Mouse (Mus musculus): ENCODE measurements around the gene Fars2. TPM values are rescaled to one million over a fixed set of nuclear protein-coding genes. Genes with fewer than 3 reads are reported as not detected.
A peak's percentile ranks its signal among the peaks of the same experiment; 100 is the strongest.

Fars2 gene
- polyA plus RNA-seq, 1 experiment from 2014 or later = 32.2 TPM

GRCm38 (mm10) chr13:36264391-36264790, 147.2 kb downstream of the Fars2 start:
- H3K4me2 ChIP-seq (ENCODE audit: low read length) = no peak overlapping the region
- H3K9ac ChIP-seq (replicated peaks; ENCODE audit: low read depth, low read length) = no peak overlapping the region
- H3K27me3 ChIP-seq (replicated peaks; ENCODE audit: control insufficient read depth, insufficient read depth, low read length) = no peaks in the 10 kb centered on the region
- H3K4me3 ChIP-seq (replicated peaks; ENCODE audit: low read length) = no peak overlapping the region
- H3K36me3 ChIP-seq (ENCODE audit: control insufficient read depth, insufficient read depth) = no peaks in the 10 kb centered on the region
- H3K27ac ChIP-seq (ENCODE audit: low read length) = no peak overlapping the region
- 77% methylated on average over 5 of the region's 5 CpGs for WGBS
- H3K9me3 ChIP-seq (ENCODE audit: control insufficient read depth, low read length) = no peaks in the 10 kb centered on the region
- ATAC-seq = no peak
- H3K4me1 ChIP-seq (replicated peaks; ENCODE audit: control insufficient read depth, insufficient read depth, low read length) = peaks cover 19% of the 10 kb centered on the region

GRCm38 (mm10) chr13:36265342-36265744, 148.1 kb downstream of the Fars2 start:
- no peaks in the 10 kb centered on the region for H3K9me3 ChIP-seq (ENCODE audit: control insufficient read depth, low read length)
- H3K27ac ChIP-seq (ENCODE audit: low read length) = no peak overlapping the region
- no peak overlapping the region for H3K4me2 ChIP-seq (ENCODE audit: low read length)
- H3K9ac ChIP-seq (replicated peaks; ENCODE audit: low read depth, low read length) = no peak overlapping the region
- no peaks in the 10 kb centered on the region for H3K36me3 ChIP-seq (ENCODE audit: control insufficient read depth, insufficient read depth)
- H3K4me3 ChIP-seq (replicated peaks; ENCODE audit: low read length) = no peak overlapping the region
- 58% methylated on average over 3 of the region's 3 CpGs for WGBS
- H3K27me3 ChIP-seq (replicated peaks; ENCODE audit: control insufficient read depth, insufficient read depth, low read length) = no peaks in the 10 kb centered on the region
- ATAC-seq = peak; percentile 47
- peaks cover 19% of the 10 kb centered on the region for H3K4me1 ChIP-seq (replicated peaks; ENCODE audit: control insufficient read depth, insufficient read depth, low read length)

- ATAC-seq = no peak
- Histone ChIP-seq H3K4me3 (replicated peaks; ENCODE audit: low read length) (no peak overlapping the region), H3K4me1 (replicated peaks; ENCODE audit: control insufficient read depth, insufficient read depth, low read length) (peaks cover 19% of the 10 kb centered on the region), H3K9ac (replicated peaks; ENCODE audit: low read depth, low read length) (no peak overlapping the region), H3K9me3 (ENCODE audit: control insufficient read depth, low read length) (no peaks in the 10 kb centered on the region), H3K27ac (ENCODE audit: low read length) (no peak overlapping the region), H3K4me2 (ENCODE audit: low read length) (no peak overlapping the region), H3K27me3 (replicated peaks; ENCODE audit: control insufficient read depth, insufficient read depth, low read length) (no peaks in the 10 kb centered on the region), H3K36me3 (ENCODE audit: control insufficient read depth, insufficient read depth) (no peaks in the 10 kb centered on the region)
- whole genome bisulfite sequencing = 100% methylated on average over 1 of the region's 1 CpGs
Observed at GRCm38 (mm10) chr13:36267399-36267798, 150.2 kb downstream of the Fars2 start.

GRCm38 (mm10) chr13:36270867-36271266, 153.7 kb downstream of the Fars2 start:
- no peak for ATAC-seq
- Histone ChIP-seq H3K9ac (replicated peaks; ENCODE audit: low read depth, low read length) (no peak overlapping the region), H3K4me2 (ENCODE audit: low read length) (no peak overlapping the region), H3K9me3 (ENCODE audit: control insufficient read depth, low read length) (no peaks in the 10 kb centered on the region), H3K36me3 (ENCODE audit: control insufficient read depth, insufficient read depth) (no peaks in the 10 kb centered on the region), H3K27me3 (replicated peaks; ENCODE audit: control insufficient read depth, insufficient read depth, low read length) (no peaks in the 10 kb centered on the region), H3K4me1 (replicated peaks; ENCODE audit: control insufficient read depth, insufficient read depth, low read length) (no peaks in the 10 kb centered on the region), H3K27ac (ENCODE audit: low read length) (no peak overlapping the region), H3K4me3 (replicated peaks; ENCODE audit: low read length) (no peak overlapping the region)
- WGBS = 77% methylated on average over 1 of the region's 1 CpGs

- no peaks in the 10 kb centered on the region for H3K9me3 ChIP-seq (ENCODE audit: control insufficient read depth, low read length)
- no peaks in the 10 kb centered on the region for H3K4me1 ChIP-seq (replicated peaks; ENCODE audit: control insufficient read depth, insufficient read depth, low read length)
- no peaks in the 10 kb centered on the region for H3K36me3 ChIP-seq (ENCODE audit: control insufficient read depth, insufficient read depth)
- no peak overlapping the region for H3K4me3 ChIP-seq (replicated peaks; ENCODE audit: low read length)
- ATAC-seq = no peak
- H3K4me2 ChIP-seq (ENCODE audit: low read length) = no peak overlapping the region
- no peaks in the 10 kb centered on the region for H3K27me3 ChIP-seq (replicated peaks; ENCODE audit: control insufficient read depth, insufficient read depth, low read length)
- no peak overlapping the region for H3K27ac ChIP-seq (ENCODE audit: low read length)
- no peak overlapping the region for H3K9ac ChIP-seq (replicated peaks; ENCODE audit: low read depth, low read length)
- 55% methylated on average over 2 of the region's 2 CpGs for WGBS
Observed at GRCm38 (mm10) chr13:36273497-36273896, 156.3 kb downstream of the Fars2 start.

GRCm38 (mm10) chr13:36276194-36276593, 159.0 kb downstream of the Fars2 start:
- no peaks in the 10 kb centered on the region for H3K36me3 ChIP-seq (ENCODE audit: control insufficient read depth, insufficient read depth)
- no peaks in the 10 kb centered on the region for H3K27me3 ChIP-seq (replicated peaks; ENCODE audit: control insufficient read depth, insufficient read depth, low read length)
- no peak for ATAC-seq
- no peak overlapping the region for H3K4me2 ChIP-seq (ENCODE audit: low read length)
- H3K4me3 ChIP-seq (replicated peaks; ENCODE audit: low read length) = no peak overlapping the region
- H3K9me3 ChIP-seq (ENCODE audit: control insufficient read depth, low read length) = no peaks in the 10 kb centered on the region
- no peak overlapping the region for H3K27ac ChIP-seq (ENCODE audit: low read length)
- no peak overlapping the region for H3K9ac ChIP-seq (replicated peaks; ENCODE audit: low read depth, low read length)
- 85% methylated on average over 2 of the region's 2 CpGs for WGBS
- H3K4me1 ChIP-seq (replicated peaks; ENCODE audit: control insufficient read depth, insufficient read depth, low read length) = no peaks in the 10 kb centered on the region

GRCm38 (mm10) chr13:36282018-36282417, 164.8 kb downstream of the Fars2 start:
- Histone ChIP-seq H3K27ac (ENCODE audit: low read length) (peak overlapping the region; percentile 86), H3K4me3 (replicated peaks; ENCODE audit: low read length) (no peak overlapping the region), H3K27me3 (replicated peaks; ENCODE audit: control insufficient read depth, insufficient read depth, low read length) (no peaks in the 10 kb centered on the region), H3K9me3 (ENCODE audit: control insufficient read depth, low read length) (no peaks in the 10 kb centered on the region), H3K4me2 (ENCODE audit: low read length) (peak overlapping the region; percentile 17; the same call in 1 of the 2 replicates), H3K9ac (replicated peaks; ENCODE audit: low read depth, low read length) (no peak overlapping the region), H3K36me3 (ENCODE audit: control insufficient read depth, insufficient read depth) (no peaks in the 10 kb centered on the region), H3K4me1 (replicated peaks; ENCODE audit: control insufficient read depth, insufficient read depth, low read length) (peaks cover 16% of the 10 kb centered on the region)
- WGBS = 0% methylated on average over 6 of the region's 6 CpGs
- ATAC-seq = peak; percentile 51

GRCm38 (mm10) chr13:36282785-36283544, 165.8 kb downstream of the Fars2 start:
- Histone ChIP-seq H3K27me3 (replicated peaks; ENCODE audit: control insufficient read depth, insufficient read depth, low read length) (no peaks in the 10 kb centered on the region), H3K9ac (replicated peaks; ENCODE audit: low read depth, low read length) (peak overlapping the region; percentile 12; the same call in 1 of the 2 replicates), H3K4me1 (replicated peaks; ENCODE audit: control insufficient read depth, insufficient read depth, low read length) (peaks cover 16% of the 10 kb centered on the region), H3K4me2 (ENCODE audit: low read length) (peak overlapping the region; percentile 17), H3K27ac (ENCODE audit: low read length) (peak overlapping the region; percentile 86), H3K4me3 (replicated peaks; ENCODE audit: low read length) (no peak overlapping the region), H3K9me3 (ENCODE audit: control insufficient read depth, low read length) (no peaks in the 10 kb centered on the region), H3K36me3 (ENCODE audit: control insufficient read depth, insufficient read depth) (no peaks in the 10 kb centered on the region)
- peak; percentile 89 for ATAC-seq
- 5% methylated on average over 7 of the region's 7 CpGs for WGBS

GRCm38 (mm10) chr13:36283545-36284067, 166.4 kb downstream of the Fars2 start:
- 5% methylated on average over 7 of the region's 7 CpGs for WGBS

More at GRCm38 (mm10) chr13:36283545-36284067, 166.4 kb downstream of the Fars2 start:
- Histone ChIP-seq H3K27me3 (replicated peaks; ENCODE audit: control insufficient read depth, insufficient read depth, low read length) (no peaks in the 10 kb centered on the region), H3K4me1 (replicated peaks; ENCODE audit: control insufficient read depth, insufficient read depth, low read length) (peaks cover 16% of the 10 kb centered on the region), H3K4me3 (replicated peaks; ENCODE audit: low read length) (no peak overlapping the region), H3K9ac (replicated peaks; ENCODE audit: low read depth, low read length) (no peak overlapping the region), H3K27ac (ENCODE audit: low read length) (peak overlapping the region; percentile 86), H3K4me2 (ENCODE audit: low read length) (no peak overlapping the region), H3K9me3 (ENCODE audit: control insufficient read depth, low read length) (no peaks in the 10 kb centered on the region), H3K36me3 (ENCODE audit: control insufficient read depth, insufficient read depth) (no peaks in the 10 kb centered on the region)
- ATAC-seq = peak; percentile 76

Measured in forebrain, embryonic 16.5 days (tissue).